Mouse (Mus musculus): ENCODE measurements at regions not wholly inside any gene's neighbourhood (a gene's known extent, or its start where the extent isn't known, plus 50 kb on each side); places are given as distances from the start of the nearest gene placed in this dataset.

DNA sequence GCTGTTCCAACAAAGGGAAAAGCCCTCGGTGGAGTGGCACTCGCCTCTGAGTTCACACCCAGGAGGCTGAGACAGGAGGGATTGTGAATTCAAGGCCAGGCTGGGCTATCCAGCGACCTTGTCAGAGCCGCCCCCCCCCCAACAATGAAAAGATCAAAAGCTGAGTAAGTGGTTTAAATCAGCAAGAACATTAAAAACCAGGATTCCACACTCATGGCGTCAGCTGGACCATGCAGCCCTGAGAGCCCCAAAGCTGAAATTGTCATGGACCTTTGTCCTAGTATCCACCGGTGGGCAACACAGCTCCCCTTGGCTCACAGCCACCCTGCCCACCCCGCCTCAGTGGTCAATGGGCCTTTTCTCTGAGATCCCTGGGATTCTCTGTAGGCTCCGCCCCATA lies 283.6 kb upstream of the Tbx3 start:
- no peak for ATAC-seq (ENCODE audit: low FRiP score, low read depth)
- H3K4me2 ChIP-seq (replicated peaks; ENCODE audit: low read depth, low read length, severe bottlenecking): no peak overlapping the region
- H3K4me1 ChIP-seq (ENCODE audit: control insufficient read depth, insufficient read depth, low read length): peaks cover 16% of the 10 kb centered on the region; the same call in 1 of the 2 replicates
- no peak for TF ChIP-seq POLR2A (IDR thresholded peaks at IDR 0.05; ENCODE audit: borderline replicate concordance, extremely low read depth, insufficient read depth, insufficient read length)
- no peaks in the 10 kb centered on the region; the same call in 1 of the 2 replicates for H3K9me3 ChIP-seq (ENCODE audit: control insufficient read depth, low read length)
- DNase-seq (ENCODE audit: low spot score): no peak
- no peaks in the 10 kb centered on the region for H3K27me3 ChIP-seq (ENCODE audit: control insufficient read depth, insufficient read depth, low read length)
- no peaks in the 10 kb centered on the region for H3K36me3 ChIP-seq (ENCODE audit: control insufficient read depth, insufficient read depth, low read length)
- H3K27ac ChIP-seq (replicated peaks; ENCODE audit: low read depth, low read length): no peak overlapping the region
- H3K4me3 ChIP-seq (replicated peaks; ENCODE audit: low read length): no peak overlapping the region
- H3K9ac ChIP-seq (ENCODE audit: low read depth, low read length, severe bottlenecking): no peak overlapping the region
- 72% methylated on average over 8 of the region's 8 CpGs for WGBS

DNA sequence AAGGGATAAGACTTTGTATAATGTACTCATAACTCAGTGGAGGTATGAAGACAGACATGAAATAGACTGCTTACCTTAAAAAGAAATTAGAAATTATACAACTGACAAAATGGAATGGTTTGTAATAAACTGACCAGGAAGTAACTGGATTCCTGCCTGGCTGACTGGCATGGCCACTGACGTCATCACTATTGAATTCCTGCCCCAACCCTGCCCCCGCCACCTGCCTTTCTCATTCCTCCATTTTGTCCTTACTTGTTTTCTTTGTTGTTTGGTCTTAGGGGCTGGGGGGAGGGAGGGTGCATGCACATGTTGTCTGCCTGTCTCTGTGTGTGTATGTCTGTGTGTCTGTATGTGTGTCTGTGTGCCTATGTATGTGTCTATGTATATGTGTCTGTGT lies 283.2 kb upstream of the Tbx3 start:
- Histone ChIP-seq H3K9me3 (ENCODE audit: control insufficient read depth, low read length) (no peaks in the 10 kb centered on the region; the same call in 1 of the 2 replicates), H3K4me1 (ENCODE audit: control insufficient read depth, insufficient read depth, low read length) (peaks cover 16% of the 10 kb centered on the region; the same call in 1 of the 2 replicates), H3K36me3 (ENCODE audit: control insufficient read depth, insufficient read depth, low read length) (no peaks in the 10 kb centered on the region), H3K4me3 (replicated peaks; ENCODE audit: low read length) (no peak overlapping the region), H3K4me2 (replicated peaks; ENCODE audit: low read depth, low read length, severe bottlenecking) (no peak overlapping the region), H3K9ac (ENCODE audit: low read depth, low read length, severe bottlenecking) (no peak overlapping the region), H3K27ac (replicated peaks; ENCODE audit: low read depth, low read length) (no peak overlapping the region), H3K27me3 (ENCODE audit: control insufficient read depth, insufficient read depth, low read length) (no peaks in the 10 kb centered on the region)
- ATAC-seq (ENCODE audit: low FRiP score, low read depth) (no peak), DNase-seq (ENCODE audit: low spot score) (no peak)
- no peak for TF ChIP-seq POLR2A (IDR thresholded peaks at IDR 0.05; ENCODE audit: borderline replicate concordance, extremely low read depth, insufficient read depth, insufficient read length)
- WGBS: 54% methylated on average over 2 of the region's 2 CpGs

DNA sequence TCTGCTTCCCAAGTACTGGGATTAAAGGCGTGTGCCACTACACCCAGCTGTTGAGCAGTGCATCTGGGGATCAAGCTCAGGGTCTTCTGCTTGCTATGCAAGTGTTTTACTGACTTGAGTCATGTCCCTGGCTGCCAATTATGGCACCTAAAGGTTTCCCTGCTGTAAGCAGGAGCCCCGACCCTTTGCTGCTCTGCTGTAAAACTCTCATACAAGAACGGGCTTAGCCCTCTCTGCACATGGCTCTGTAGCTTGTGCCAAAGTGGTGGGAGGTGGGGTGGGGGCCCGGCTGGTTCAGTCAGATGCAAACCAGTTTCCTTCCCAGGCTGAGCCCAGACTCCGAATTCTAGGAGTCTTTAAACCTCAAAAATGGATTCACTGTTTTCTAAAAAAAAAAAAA lies 281.6 kb upstream of the Tbx3 start:
- Histone ChIP-seq H3K4me3 (replicated peaks; ENCODE audit: low read length) (no peak overlapping the region), H3K27me3 (ENCODE audit: control insufficient read depth, insufficient read depth, low read length) (no peaks in the 10 kb centered on the region), H3K27ac (replicated peaks; ENCODE audit: low read depth, low read length) (peak overlapping the region; percentile 80), H3K9me3 (ENCODE audit: control insufficient read depth, low read length) (no peaks in the 10 kb centered on the region; the same call in 1 of the 2 replicates), H3K4me2 (replicated peaks; ENCODE audit: low read depth, low read length, severe bottlenecking) (no peak overlapping the region), H3K4me1 (ENCODE audit: control insufficient read depth, insufficient read depth, low read length) (peaks cover 21% of the 10 kb centered on the region; the same call in 1 of the 2 replicates), H3K9ac (ENCODE audit: low read depth, low read length, severe bottlenecking) (no peak overlapping the region), H3K36me3 (ENCODE audit: control insufficient read depth, insufficient read depth, low read length) (no peaks in the 10 kb centered on the region)
- 0 out of 2 replicates have a peak, but pooled peaks have one; percentile 31 for ATAC-seq (ENCODE audit: low FRiP score, low read depth)
- DNase-seq (ENCODE audit: low spot score): peak; percentile 68
- WGBS: 22% methylated on average over 5 of the region's 5 CpGs
- no peak for TF ChIP-seq POLR2A (IDR thresholded peaks at IDR 0.05; ENCODE audit: borderline replicate concordance, extremely low read depth, insufficient read depth, insufficient read length)

DNA sequence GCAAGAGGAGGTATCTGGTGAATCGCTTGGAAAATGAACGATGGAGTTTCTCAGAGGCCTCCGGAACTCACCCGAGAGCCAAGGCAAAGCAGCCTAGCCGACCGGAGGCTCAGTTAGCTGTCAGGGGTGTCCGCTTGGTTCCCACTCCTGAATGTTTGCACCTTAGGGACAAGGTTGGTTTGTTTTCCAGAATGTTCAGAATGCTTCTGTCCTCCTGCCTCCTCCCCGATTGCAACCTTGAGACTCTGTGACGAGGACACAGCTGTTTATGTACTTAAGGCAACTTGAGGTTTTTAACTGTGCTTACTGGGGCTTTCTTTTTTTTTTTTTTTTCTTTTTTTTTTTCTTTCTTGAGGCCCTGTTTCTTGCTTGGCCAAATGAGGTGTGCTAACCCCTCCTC lies 281.1 kb upstream of the Tbx3 start:
- peak; percentile 59 for DNase-seq (ENCODE audit: low spot score)
- Histone ChIP-seq H3K4me1 (ENCODE audit: control insufficient read depth, insufficient read depth, low read length) (peaks cover 21% of the 10 kb centered on the region; the same call in 1 of the 2 replicates), H3K4me3 (replicated peaks; ENCODE audit: low read length) (no peak overlapping the region), H3K27me3 (ENCODE audit: control insufficient read depth, insufficient read depth, low read length) (no peaks in the 10 kb centered on the region), H3K9me3 (ENCODE audit: control insufficient read depth, low read length) (no peaks in the 10 kb centered on the region; the same call in 1 of the 2 replicates), H3K36me3 (ENCODE audit: control insufficient read depth, insufficient read depth, low read length) (no peaks in the 10 kb centered on the region), H3K27ac (replicated peaks; ENCODE audit: low read depth, low read length) (peak overlapping the region; percentile 80), H3K9ac (ENCODE audit: low read depth, low read length, severe bottlenecking) (no peak overlapping the region), H3K4me2 (replicated peaks; ENCODE audit: low read depth, low read length, severe bottlenecking) (no peak overlapping the region)
- no peak for TF ChIP-seq POLR2A (IDR thresholded peaks at IDR 0.05; ENCODE audit: borderline replicate concordance, extremely low read depth, insufficient read depth, insufficient read length)
- 49% methylated on average over 9 of the region's 9 CpGs for WGBS
- peak; percentile 74 for ATAC-seq (ENCODE audit: low FRiP score, low read depth)

DNA sequence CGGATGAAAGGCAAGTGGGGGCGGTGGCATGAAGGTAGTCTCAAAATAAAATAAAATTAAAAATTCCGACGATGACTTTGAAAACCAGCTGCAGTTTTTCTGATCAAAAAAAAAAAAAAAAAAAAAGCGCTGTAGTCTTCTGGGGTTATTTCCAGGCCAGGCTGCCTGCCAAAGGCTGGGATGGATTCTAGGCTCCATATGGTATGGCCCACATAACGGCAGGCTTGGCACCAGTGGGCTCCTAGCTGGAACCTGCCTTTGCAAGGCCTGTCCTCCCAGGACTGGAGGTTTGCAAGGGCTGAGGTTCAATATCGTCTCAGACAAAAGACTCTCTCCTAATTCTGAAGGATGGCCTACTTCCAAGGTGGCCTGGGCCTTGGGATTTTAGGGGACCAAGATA lies 280.6 kb upstream of the Tbx3 start:
- WGBS: 39% methylated on average over 7 of the region's 7 CpGs
- H3K9ac ChIP-seq (ENCODE audit: low read depth, low read length, severe bottlenecking): no peak overlapping the region

More for the DNA sequence above, 280.6 kb upstream of the Tbx3 start:
- peak overlapping the region; percentile 80 for H3K27ac ChIP-seq (replicated peaks; ENCODE audit: low read depth, low read length)
- ATAC-seq (ENCODE audit: low FRiP score, low read depth) (peak; percentile 51; the same call in 1 of the 2 replicates), DNase-seq (ENCODE audit: low spot score) (peak; percentile 66)
- no peaks in the 10 kb centered on the region for H3K36me3 ChIP-seq (ENCODE audit: control insufficient read depth, insufficient read depth, low read length)
- no peak for TF ChIP-seq POLR2A (IDR thresholded peaks at IDR 0.05; ENCODE audit: borderline replicate concordance, extremely low read depth, insufficient read depth, insufficient read length)
- no peaks in the 10 kb centered on the region; the same call in 1 of the 2 replicates for H3K9me3 ChIP-seq (ENCODE audit: control insufficient read depth, low read length)
- no peak overlapping the region for H3K4me2 ChIP-seq (replicated peaks; ENCODE audit: low read depth, low read length, severe bottlenecking)
- H3K4me3 ChIP-seq (replicated peaks; ENCODE audit: low read length): no peak overlapping the region
- H3K27me3 ChIP-seq (ENCODE audit: control insufficient read depth, insufficient read depth, low read length): no peaks in the 10 kb centered on the region
- peaks cover 21% of the 10 kb centered on the region; the same call in 1 of the 2 replicates for H3K4me1 ChIP-seq (ENCODE audit: control insufficient read depth, insufficient read depth, low read length)

Measured in limb, embryonic 14.5 days (tissue).